Mouse (Mus musculus) CH12.LX (cell line): ENCODE data around the gene Sac3d1. TPM values are rescaled to one million over a fixed set of nuclear protein-coding genes. Genes with fewer than 3 reads are reported as not detected.

Source experiments
- DNase-seq: peaks from one replicate; pipeline ENCODE4 v3.0.0-alpha.2; 2013; ENCODE audit errors: extremely low read depth
- H3K27ac ChIP-seq: 2 replicates; pipeline ENCODE4 v1.5.1; 2012; ENCODE audit warnings: low read depth, mild to moderate bottlenecking, control low read depth, moderate library complexity; ENCODE audit not compliant: insufficient read depth
- H3K27me3 ChIP-seq: replicated peaks from 2 replicates; pipeline ENCODE3; 2012; ENCODE audit warnings: inconsistent platforms
- H3K36me3 ChIP-seq, 2 experiments: replicated peaks in 1 of 2; 2 replicates each; pipeline versions ENCODE3 to v1.6.1; 2012; ENCODE audit warnings: inconsistent platforms in 1 of 2, low read length in 1 of 2, mild to moderate bottlenecking in 1 of 2, mixed read lengths in 1 of 2, moderate library complexity in 1 of 2; ENCODE audit not compliant: control insufficient read depth in 1 of 2, insufficient read depth in 1 of 2
- H3K4me1 ChIP-seq, 2 experiments: 2 replicates each; pipeline ENCODE4 v1.6.1; 2012; ENCODE audit warnings: inconsistent platforms in 1 of 2, moderate library complexity in 1 of 2; ENCODE audit not compliant: insufficient read depth in 2 of 2, control insufficient read depth in 1 of 2
- H3K4me2 ChIP-seq: 2 replicates; pipeline ENCODE4 v1.6.1; 2012; ENCODE audit warnings: low read depth, mild to moderate bottlenecking, control low read depth; ENCODE audit not compliant: poor library complexity, insufficient read depth, severe bottlenecking
- H3K4me3 ChIP-seq, 3 experiments: fragments of 150-350 bp in 1 of 3; sonication (generic) in 1 of 3; replicated peaks in 1 of 3; 2 replicates each; pipeline versions ENCODE3 to v1.5.1; 2011 to 2012; ENCODE audit warnings: low read depth in 2 of 3, low read length in 2 of 3, mild to moderate bottlenecking in 2 of 3, moderate library complexity in 2 of 3, control low read depth in 1 of 3, improper control_type of control experiment in 1 of 3, inconsistent platforms in 1 of 3, mixed read lengths in 1 of 3; ENCODE audit not compliant: poor library complexity in 1 of 3
- H3K79me2 ChIP-seq: replicated peaks from 2 replicates; pipeline ENCODE4 v1.6.1; 2012; ENCODE audit warnings: mild to moderate bottlenecking, moderate library complexity; ENCODE audit not compliant: control insufficient read depth, poor library complexity, insufficient read depth, severe bottlenecking; ENCODE audit errors: extremely low read depth
- H3K9ac ChIP-seq: 2 replicates; pipeline ENCODE4 v1.6.1; 2012; ENCODE audit warnings: low read depth, mild to moderate bottlenecking, control low read depth, moderate library complexity; ENCODE audit not compliant: insufficient read depth
- H3K9me3 ChIP-seq: replicated peaks from 2 replicates; pipeline ENCODE3; 2012; ENCODE audit warnings: low read length, inconsistent platforms, mixed read lengths
- BHLHE40 ChIP-seq: IDR thresholded peaks from 2 replicates; pipeline ENCODE4 v1.6.1; 2011; ENCODE audit warnings: mild to moderate bottlenecking, low read depth, low read length, improper control_type of control experiment
- CHD1 ChIP-seq: IDR thresholded peaks from 2 replicates; pipeline ENCODE4 v1.6.1; 2012; ENCODE audit warnings: low read depth, low read length, improper control_type of control experiment, inconsistent platforms
- CHD2 ChIP-seq: IDR thresholded peaks from 2 replicates; pipeline ENCODE4 v1.6.1; 2011; ENCODE audit warnings: low read length, improper control_type of control experiment
- CTCF ChIP-seq, 2 experiments: IDR thresholded peaks in 1 of 2; conservative IDR thresholded peaks in 1 of 2; 2 replicates each; pipeline ENCODE4 v1.5.1; 2011 to 2012; ENCODE audit warnings: low read depth in 2 of 2, low read length in 2 of 2, improper control_type of control experiment in 1 of 2, inconsistent platforms in 1 of 2, mild to moderate bottlenecking in 1 of 2, moderate library complexity in 1 of 2
- E2F4 ChIP-seq: IDR thresholded peaks from 2 replicates; pipeline ENCODE4 v1.6.1; 2011; ENCODE audit warnings: low read depth, low read length, improper control_type of control experiment; ENCODE audit not compliant: insufficient replicate concordance
- ELF1 ChIP-seq: IDR thresholded peaks from 2 replicates; pipeline ENCODE4 v1.6.1; 2014; ENCODE audit warnings: low read depth, mild to moderate bottlenecking, inconsistent platforms, low read length, improper control_type of control experiment
- EP300 ChIP-seq: IDR thresholded peaks from 2 replicates; pipeline ENCODE4 v1.6.1; 2011; ENCODE audit warnings: low read length, improper control_type of control experiment
- ETS1 ChIP-seq: conservative IDR thresholded peaks from 2 replicates; pipeline ENCODE4 v1.6.1; 2012; ENCODE audit warnings: low read depth, mild to moderate bottlenecking, inconsistent platforms, low read length, improper control_type of control experiment, moderate library complexity
- GABPA ChIP-seq: IDR thresholded peaks from 2 replicates; pipeline ENCODE4 v1.6.1; 2012; ENCODE audit warnings: low read depth, low read length, improper control_type of control experiment, inconsistent platforms; ENCODE audit not compliant: insufficient replicate concordance
- HCFC1 ChIP-seq: IDR thresholded peaks from 2 replicates; pipeline ENCODE4 v1.6.1; 2012; ENCODE audit warnings: low read depth, mild to moderate bottlenecking, inconsistent platforms, low read length, improper control_type of control experiment
- IRF4 ChIP-seq: IDR thresholded peaks from 2 replicates; pipeline ENCODE4 v1.6.1; 2014; ENCODE audit warnings: low read depth, mild to moderate bottlenecking, inconsistent platforms, low read length, improper control_type of control experiment
- JUN ChIP-seq: IDR thresholded peaks from 2 replicates; pipeline ENCODE4 v1.6.1; 2011; ENCODE audit warnings: low read depth, mild to moderate bottlenecking, low read length, improper control_type of control experiment, moderate library complexity; ENCODE audit not compliant: insufficient read depth
- JUND ChIP-seq: conservative IDR thresholded peaks from 2 replicates; pipeline ENCODE4 v1.6.1; 2011; ENCODE audit warnings: low read depth, low read length, improper control_type of control experiment
- KAT2A ChIP-seq: IDR thresholded peaks from 2 replicates; pipeline ENCODE4 v1.6.1; 2012; ENCODE audit warnings: low read length, improper control_type of control experiment, inconsistent platforms; ENCODE audit not compliant: insufficient replicate concordance
- MAFK ChIP-seq: IDR thresholded peaks from 2 replicates; pipeline ENCODE4 v1.6.1; 2011; ENCODE audit warnings: low read length, improper control_type of control experiment; ENCODE audit not compliant: insufficient replicate concordance
- MAX ChIP-seq: IDR thresholded peaks from 2 replicates; pipeline ENCODE4 v1.6.1; 2011; ENCODE audit warnings: low read length, improper control_type of control experiment
- MAZ ChIP-seq: IDR thresholded peaks from 2 replicates; pipeline ENCODE4 v1.6.1; 2012; ENCODE audit warnings: low read depth, mild to moderate bottlenecking, inconsistent platforms, low read length, improper control_type of control experiment, moderate library complexity
- MEF2A ChIP-seq: IDR thresholded peaks from 2 replicates; pipeline ENCODE4 v1.6.1; 2014; ENCODE audit warnings: low read depth, mild to moderate bottlenecking, inconsistent platforms, low read length, improper control_type of control experiment, borderline replicate concordance
- MXI1 ChIP-seq: IDR thresholded peaks from 2 replicates; pipeline ENCODE4 v1.6.1; 2011; ENCODE audit warnings: mild to moderate bottlenecking, low read depth, low read length, improper control_type of control experiment
- MYC ChIP-seq: IDR thresholded peaks from 2 replicates; pipeline ENCODE4 v1.6.1; 2011; ENCODE audit warnings: low read depth, mild to moderate bottlenecking, improper control_type of control experiment, low read length
- NELFE ChIP-seq: IDR thresholded peaks from 2 replicates; pipeline ENCODE4 v1.6.1; 2011; ENCODE audit warnings: low read depth, low read length, improper control_type of control experiment
- NRF1 ChIP-seq: IDR thresholded peaks from 2 replicates; pipeline ENCODE4 v1.6.1; 2014; ENCODE audit warnings: low read depth, mild to moderate bottlenecking, inconsistent platforms, low read length, improper control_type of control experiment, moderate library complexity
- PAX5 ChIP-seq: IDR thresholded peaks from 2 replicates; pipeline ENCODE4 v1.6.1; 2012; ENCODE audit warnings: low read length, inconsistent platforms, mixed read lengths
- POLR2A ChIP-seq: IDR thresholded peaks from 2 replicates; pipeline ENCODE4 v1.6.1; 2011; ENCODE audit warnings: low read depth, mild to moderate bottlenecking, improper control_type of control experiment, low read length
- POLR2AphosphoS2 ChIP-seq: IDR thresholded peaks from 2 replicates; pipeline ENCODE4 v1.6.1; 2011; ENCODE audit warnings: low read depth, low read length, improper control_type of control experiment
- RAD21 ChIP-seq: IDR thresholded peaks from 2 replicates; pipeline ENCODE4 v1.6.1; 2011; ENCODE audit warnings: low read depth, mild to moderate bottlenecking, low read length, improper control_type of control experiment, moderate library complexity
- RCOR1 ChIP-seq: conservative IDR thresholded peaks from 2 replicates; pipeline ENCODE4 v1.6.1; 2012; ENCODE audit warnings: low read depth, mild to moderate bottlenecking, inconsistent platforms, low read length, improper control_type of control experiment
- SIN3A ChIP-seq: IDR thresholded peaks from 2 replicates; pipeline ENCODE4 v1.6.1; 2012; ENCODE audit warnings: low read length, improper control_type of control experiment, inconsistent platforms
- SMC3 ChIP-seq: IDR thresholded peaks from 2 replicates; pipeline ENCODE4 v1.6.1; 2011; ENCODE audit warnings: low read depth, low read length, improper control_type of control experiment
- TBP ChIP-seq: conservative IDR thresholded peaks from 2 replicates; pipeline ENCODE4 v1.6.1; 2011; ENCODE audit warnings: low read depth, low read length, improper control_type of control experiment
- TCF12 ChIP-seq: IDR thresholded peaks from 2 replicates; pipeline ENCODE4 v1.6.1; 2014; ENCODE audit warnings: low read depth, mild to moderate bottlenecking, inconsistent platforms, low read length, improper control_type of control experiment
- UBTF ChIP-seq: IDR thresholded peaks from 2 replicates; pipeline ENCODE4 v1.6.1; 2012; ENCODE audit warnings: low read depth, mild to moderate bottlenecking, inconsistent platforms, low read length, improper control_type of control experiment, moderate library complexity
- USF1 ChIP-seq: IDR thresholded peaks from 2 replicates; pipeline ENCODE4 v1.6.1; 2014; ENCODE audit warnings: low read depth, mild to moderate bottlenecking, inconsistent platforms, low read length, improper control_type of control experiment
- USF2 ChIP-seq: conservative IDR thresholded peaks from 2 replicates; pipeline ENCODE4 v1.6.1; 2011; ENCODE audit warnings: low read depth, low read length, improper control_type of control experiment
- ZC3H11A ChIP-seq: IDR thresholded peaks from 2 replicates; pipeline ENCODE4 v1.6.1; 2012; ENCODE audit warnings: low read depth, mild to moderate bottlenecking, inconsistent platforms, low read length, improper control_type of control experiment
- ZKSCAN1 ChIP-seq: IDR thresholded peaks from 2 replicates; pipeline ENCODE4 v1.6.1; 2012; ENCODE audit warnings: low read depth, inconsistent platforms, low read length, improper control_type of control experiment, borderline replicate concordance
- ZMIZ1 ChIP-seq: IDR thresholded peaks from 2 replicates; pipeline ENCODE4 v1.6.1; 2012; ENCODE audit warnings: low read depth, mild to moderate bottlenecking, inconsistent platforms, low read length, improper control_type of control experiment
- ZNF384 ChIP-seq: IDR thresholded peaks from 2 replicates; pipeline ENCODE4 v1.6.1; 2012; ENCODE audit warnings: low read depth, low read length, improper control_type of control experiment, inconsistent platforms
- dilution Hi-C: fragments of 300-500 bp; cut with MboI; formaldehyde crosslinking; loops from 2 replicates; pipeline ENCODE4 v1.14.3; 2020; ENCODE audit warnings: low sequenced_read_pairs; ENCODE audit not compliant: extremely low pct_unique_long_range_greater_than_20kb, extremely low pct_ligation_motif_present
- in situ Hi-C: fragments of 300-500 bp; cut with MboI; formaldehyde crosslinking; loops from 3 replicates; pipeline ENCODE4 v1.14.3; 2019; ENCODE audit warnings: low sequenced_read_pairs, low pct_ligation_motif_present, low pct_unique_long_range_greater_than_20kb, mixed read lengths
- polyA plus RNA-seq: library from polyadenylated mRNA; unstranded; fragments of >175 nt; gene quantifications from 2 replicates; pipeline ENCODE4 v1.2.1, GENCODE M21; 2012; ENCODE audit warnings: low read depth; ENCODE audit not compliant: insufficient read length
- total RNA-seq, 2 experiments: library from RNA; depleted of rRNA; stranded (reverse); fragments of 300-350 nt in 1 of 2; fragments of >200 nt in 1 of 2; gene quantifications; 2 replicates each; pipeline ENCODE4 v1.2.3; 2012 to 2014

The Sac3d1 gene
- total and polyA plus RNA-seq, 3 experiments = 27.0 to 31.9 (median 29.8) TPM

- H3K36me3 ChIP-seq = peaks cover 4 to 22% of the 10 kb centered on the region in 2 experiments
- H3K9ac ChIP-seq = peak within 1 kb of the TSS; percentile 77
- peak within 1 kb of the TSS; percentile 48 for H3K4me2 ChIP-seq
- peaks cover 2% of the 10 kb centered on the region for H3K9me3 ChIP-seq
- TF ChIP-seq ETS1 (peak; percentile 43; the same call in 1 of the 2 replicates), JUND (no peak), NRF1 (0 out of 2 replicates have a peak, but pooled peaks have one; percentile 29), E2F4 (peak; percentile 30; the same call in 1 of the 2 replicates), SIN3A (peak; percentile 84), TCF12 (no peak; the same call in none of the 2 replicates), ZMIZ1 (peak; percentile 42; the same call in 1 of the 2 replicates), MAFK (no peak), POLR2A (peak; percentile 71), MAX (peak; percentile 92), JUN (no peak), NELFE (peak; percentile 86), USF2 (peak; percentile 97), MXI1 (peak; percentile 25; the same call in 1 of the 2 replicates), ZNF384 (no peak), KAT2A (0 out of 2 replicates have a peak, but pooled peaks have one; percentile 53), SMC3 (peak; percentile 44; the same call in 1 of the 2 replicates), RAD21 (no peak), ELF1 (no peak; the same call in 1 of the 2 replicates), ZKSCAN1 (no peak), MAZ (no peak), IRF4 (no peak), ZC3H11A (no peak), CHD1 (peak; percentile 73; the same call in 1 of the 2 replicates), TBP (no peak; the same call in 1 of the 2 replicates), CTCF (conservative IDR thresholded peaks at IDR 0.05 in 1 of 2, IDR thresholded peaks at IDR 0.05 in 1 of 2; ENCODE audit: low read depth in 2 of 2, low read length in 2 of 2) (peak in 1 of 2 experiments; percentile 84; a peak in 2 of 4 replicates), GABPA (no peak), UBTF (no peak), EP300 (no peak), BHLHE40 (peak; percentile 91), CHD2 (peak; percentile 50), MEF2A (peak; percentile 28), POLR2AphosphoS2 (no peak), HCFC1 (peak; percentile 61), MYC (no peak), PAX5 (no peak), USF1 (peak; percentile 99), RCOR1 (no peak)
- in situ Hi-C loops = no loop called here
- peaks cover 8% of the 10 kb centered on the region in 2 experiments for H3K4me1 ChIP-seq
- H3K27ac ChIP-seq = peak within 1 kb of the TSS; percentile 80
- H3K4me3 ChIP-seq = peak within 1 kb of the TSS; percentile 61 to 87 (median 79)
- dilution Hi-C loops = no loop called here
- H3K79me2 ChIP-seq = no peaks in the 10 kb centered on the region
- DNase-seq = peak; percentile 94
- peaks cover 4% of the 10 kb centered on the region for H3K27me3 ChIP-seq
Measured at GRCm38 (mm10) chr19:6140678-6141393, 22.4 kb upstream of the Sac3d1 start, which contains the start of gene Batf2. Gene Batf2, plus strand, starts transcription at chr19:6140983.
